Mouse (Mus musculus) retina, postnatal 7 days (tissue): ENCODE results near the gene Zcchc7.

ENCODE experiments used
- DNase-seq: peaks from one replicate; pipeline ENCODE4 v3.0.0-alpha.2; 2012; ENCODE audit warnings: low read depth, low spot score

Zcchc7 gene

DNA sequence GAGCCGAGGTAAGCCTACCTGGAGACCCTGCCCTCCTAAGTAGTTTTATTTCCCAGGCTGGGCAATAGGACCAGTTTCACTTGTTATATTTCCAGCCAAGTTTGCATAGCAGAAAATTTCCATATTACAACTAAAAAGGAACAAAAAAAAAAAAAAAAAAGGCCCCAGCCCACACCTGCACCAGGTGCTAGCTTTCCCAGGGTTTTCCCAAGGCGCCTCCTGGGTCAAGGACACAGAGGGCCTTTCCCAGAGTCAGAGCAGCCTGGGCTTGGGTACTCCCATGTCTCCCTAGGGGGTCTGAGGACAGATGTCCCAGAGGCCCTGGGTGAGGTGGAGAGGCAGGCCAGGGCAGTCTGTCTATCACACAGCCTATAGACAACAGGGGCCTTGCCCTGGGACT, 209.5 kb downstream of the Zcchc7 start:
- DNase-seq: no peak

DNA sequence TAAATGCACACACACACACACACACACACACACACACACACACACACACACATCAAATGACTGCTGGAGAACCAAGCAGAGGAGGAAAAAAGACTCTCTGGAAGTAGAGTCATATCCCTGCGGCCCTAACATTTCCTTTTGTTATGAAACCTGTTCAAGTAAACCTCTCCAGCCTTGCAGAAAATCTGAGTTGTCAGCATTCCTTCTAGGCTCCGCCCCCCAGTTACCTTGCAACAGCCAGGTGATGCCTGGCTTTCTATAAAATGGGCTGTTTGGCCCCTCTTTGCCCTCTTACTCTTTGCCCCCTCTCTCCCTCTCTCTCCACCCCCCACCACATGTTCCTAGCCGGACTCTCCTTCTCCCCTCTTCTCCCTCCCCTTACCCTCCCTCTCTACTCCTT, 210.1 kb downstream of the Zcchc7 start:
- no peak for DNase-seq

DNA sequence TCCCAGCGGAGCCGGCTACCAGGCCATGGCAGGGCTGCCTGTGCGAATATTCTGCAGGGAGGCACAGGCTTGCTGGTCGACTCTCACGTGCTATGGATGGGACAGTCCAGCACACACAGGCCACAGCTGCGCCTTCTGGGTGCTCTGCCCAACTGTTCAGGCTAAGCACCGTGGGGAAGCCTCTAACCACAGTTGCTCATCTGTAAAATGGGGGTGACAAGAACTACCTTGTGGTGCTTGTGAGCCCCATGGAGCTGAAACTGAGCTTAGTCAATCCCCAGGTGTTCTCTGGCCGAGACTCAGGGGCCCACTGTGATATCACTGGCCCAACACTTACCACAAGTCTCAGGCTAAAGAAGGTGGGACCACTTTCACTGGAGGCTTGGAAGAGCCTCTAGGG, 211.7 kb downstream of the Zcchc7 start:
- no peak for DNase-seq

DNA sequence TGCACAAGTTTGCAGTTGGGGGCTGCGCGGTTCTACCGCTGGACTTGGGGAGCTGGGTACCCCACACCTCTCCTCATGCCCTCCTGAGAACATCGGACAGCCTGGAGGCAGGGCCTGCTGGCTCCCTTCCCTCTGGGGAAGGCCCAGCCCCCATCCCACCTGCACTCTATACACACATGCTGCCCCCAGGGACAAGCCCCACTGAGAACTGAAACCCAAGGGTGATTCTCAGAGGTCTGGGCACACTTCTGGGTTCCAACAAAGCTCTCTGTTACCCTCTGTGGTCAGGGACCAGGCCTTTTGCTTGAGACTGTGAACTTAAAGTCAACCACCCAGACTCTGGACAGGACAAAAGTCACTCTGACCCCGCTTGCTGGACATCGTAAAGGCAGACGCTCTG, 214.4 kb downstream of the Zcchc7 start:
- DNase-seq: no peak

DNA sequence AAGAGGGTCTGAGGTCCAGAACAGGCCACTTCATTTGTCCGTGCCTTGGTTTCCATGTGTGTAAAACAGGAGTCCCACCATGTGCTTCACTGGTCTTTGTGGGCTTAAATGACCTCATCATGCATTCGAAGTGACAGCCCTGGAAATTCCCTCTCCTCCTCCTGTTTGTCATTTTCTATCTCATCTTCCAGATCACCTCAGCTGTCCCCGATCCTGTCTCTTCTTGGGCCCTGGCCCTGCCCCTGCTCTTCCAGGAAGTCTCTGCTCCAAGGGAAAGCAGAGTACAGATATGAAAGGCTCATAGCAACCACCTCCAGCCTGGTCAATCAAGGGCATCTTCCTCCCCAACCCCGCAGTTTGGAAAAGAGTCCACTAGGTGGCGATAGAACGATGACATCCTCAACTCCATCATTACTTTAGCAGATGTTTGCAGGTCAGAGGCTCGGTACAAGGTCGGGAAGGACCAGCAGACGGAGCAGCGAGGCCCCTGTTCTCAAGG, 215.0 kb downstream of the Zcchc7 start:
- peak; percentile 61 for DNase-seq

DNA sequence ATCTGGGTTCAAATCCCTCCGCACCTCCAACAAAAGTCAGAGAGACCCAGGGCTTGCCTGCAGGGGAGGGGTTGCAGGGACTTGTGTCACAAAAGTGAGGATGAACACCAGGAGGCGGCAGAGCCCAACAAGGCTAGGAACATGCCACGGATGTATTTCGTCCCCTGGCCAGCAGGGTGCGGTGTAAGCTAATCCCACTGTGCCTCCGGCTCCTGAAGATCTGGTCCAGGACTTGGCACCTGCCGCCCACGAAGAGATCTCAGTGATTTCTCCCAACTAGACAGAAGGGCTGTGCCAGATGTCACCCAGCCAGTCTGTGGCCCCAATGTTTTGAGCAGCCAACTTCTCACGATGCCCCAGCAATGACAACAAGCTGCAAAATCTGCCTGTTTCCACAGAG, 217.8 kb downstream of the Zcchc7 start:
- DNase-seq: peak; percentile 81

DNA sequence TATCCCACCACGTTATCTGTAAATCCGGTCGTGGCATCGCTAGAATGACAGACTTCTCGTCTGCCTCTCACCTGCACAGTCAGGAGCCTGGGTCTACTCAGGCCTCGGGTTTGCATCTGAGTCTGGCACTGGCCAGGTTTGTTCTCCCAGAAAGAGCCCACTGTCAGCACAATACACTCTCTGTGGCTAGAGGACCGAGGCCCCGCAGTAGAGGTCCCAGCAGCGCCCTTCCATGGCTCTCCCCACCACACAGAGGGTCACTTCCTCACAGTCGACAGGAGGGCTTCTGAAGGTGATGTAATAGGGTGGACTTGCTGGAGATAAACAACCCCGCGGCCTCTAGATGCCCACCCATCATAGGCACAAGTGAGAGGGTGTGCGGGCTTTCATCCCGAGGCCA, 218.2 kb downstream of the Zcchc7 start:
- DNase-seq: no peak

DNA sequence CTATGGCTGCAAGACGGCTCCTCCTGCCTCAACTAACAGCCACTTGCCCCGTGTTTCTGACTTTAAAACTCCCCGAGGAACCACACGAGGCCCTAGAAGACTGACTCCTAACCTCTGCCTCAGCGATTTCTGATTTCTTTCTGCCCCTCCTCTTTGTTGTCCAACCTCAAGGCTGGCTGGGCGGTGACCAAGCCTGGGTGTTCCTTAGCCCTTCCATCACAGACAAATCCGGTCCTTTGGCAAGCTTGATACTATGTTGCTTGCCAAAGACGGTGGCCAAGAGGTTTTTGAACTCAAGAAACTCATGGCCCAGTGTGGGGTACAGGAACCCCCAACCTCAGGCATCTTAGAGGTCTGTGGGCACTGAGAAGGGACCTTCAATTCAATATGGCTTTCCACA, 218.7 kb downstream of the Zcchc7 start:
- DNase-seq: no peak

DNA sequence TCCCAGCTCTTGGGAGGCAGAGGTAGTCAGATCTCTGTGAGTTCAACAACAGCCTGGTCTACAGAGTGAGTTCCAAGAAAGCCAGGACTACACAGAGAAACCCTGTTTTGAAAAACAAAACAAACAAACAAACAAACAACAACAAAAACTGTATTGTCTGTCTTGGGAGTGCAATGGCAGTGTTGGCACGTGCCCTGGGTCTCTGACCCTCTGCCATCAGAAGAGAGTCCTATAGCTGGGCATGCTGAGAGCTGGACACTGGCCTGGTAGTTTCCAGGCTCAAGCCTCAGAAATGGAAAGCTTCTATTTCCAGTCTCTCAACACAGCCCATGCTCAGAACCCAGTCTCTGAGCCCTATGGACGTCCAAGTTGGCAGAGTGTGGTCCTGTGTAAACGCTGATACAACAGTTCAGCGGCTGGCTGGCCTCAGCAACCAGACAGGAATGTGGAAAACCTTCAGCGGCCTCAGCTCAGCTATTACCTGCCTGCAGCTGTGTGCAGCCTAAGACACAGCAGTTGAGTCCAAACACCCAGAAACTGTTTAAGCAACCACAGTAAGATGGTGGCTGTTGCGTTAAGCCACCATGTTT, 220.4 kb downstream of the Zcchc7 start:
- DNase-seq: no peak

DNA sequence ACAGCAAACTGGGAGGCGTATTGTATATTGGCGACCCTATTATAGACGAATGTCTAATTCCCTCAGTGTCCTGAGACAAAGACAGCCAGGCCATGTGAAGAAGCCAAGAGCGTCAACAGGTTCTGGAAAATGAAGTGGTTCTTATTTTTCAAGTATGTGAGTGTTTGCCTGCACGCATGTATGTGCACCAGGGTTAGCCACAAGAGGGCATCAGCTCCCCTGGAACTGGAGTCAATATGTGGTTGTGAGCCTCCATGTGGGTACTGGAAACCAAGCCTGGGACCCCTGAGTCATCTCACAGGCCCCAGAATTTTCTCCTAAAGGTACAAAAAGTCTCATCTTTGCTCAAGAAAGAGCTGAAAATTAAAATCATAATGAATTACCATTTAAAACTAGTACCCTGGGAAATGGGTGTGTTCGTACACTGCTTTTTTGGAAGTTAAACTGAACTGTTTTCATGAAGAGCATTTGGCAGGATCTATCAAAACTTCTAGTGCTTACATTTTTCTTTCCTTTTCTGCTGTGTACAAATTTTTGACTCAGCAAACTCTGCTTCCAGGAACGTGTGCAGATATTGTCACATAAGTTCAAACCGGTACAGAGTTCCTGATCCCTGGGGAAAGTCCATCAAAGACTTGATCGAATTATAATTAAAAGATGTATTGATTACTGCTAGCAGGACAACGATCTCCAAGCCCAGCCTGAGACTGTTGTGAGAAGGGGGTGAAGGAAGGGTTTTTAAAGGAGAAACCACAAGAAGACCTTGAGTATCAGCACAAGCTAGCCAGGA, 221.4 kb downstream of the Zcchc7 start:
- DNase-seq: no peak

DNA sequence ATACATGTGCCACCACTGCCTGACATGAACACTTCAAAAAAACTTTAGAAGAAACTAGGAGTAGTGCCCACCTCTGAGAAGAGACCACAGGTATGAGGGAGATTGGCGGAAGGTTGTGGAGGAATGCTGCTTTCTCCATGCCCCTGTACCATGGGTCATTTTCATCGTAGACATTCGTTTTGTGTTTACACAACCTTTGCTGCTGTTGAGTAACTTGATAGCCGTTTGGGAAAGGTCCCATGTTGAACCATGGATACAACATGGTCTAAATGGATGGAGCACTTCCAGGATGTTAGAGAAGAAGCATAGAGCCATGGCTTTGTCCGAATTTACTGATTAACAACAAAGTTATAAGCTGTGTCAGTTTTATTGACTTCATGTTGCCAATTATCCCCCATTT, 222.5 kb downstream of the Zcchc7 start:
- no peak for DNase-seq

DNA sequence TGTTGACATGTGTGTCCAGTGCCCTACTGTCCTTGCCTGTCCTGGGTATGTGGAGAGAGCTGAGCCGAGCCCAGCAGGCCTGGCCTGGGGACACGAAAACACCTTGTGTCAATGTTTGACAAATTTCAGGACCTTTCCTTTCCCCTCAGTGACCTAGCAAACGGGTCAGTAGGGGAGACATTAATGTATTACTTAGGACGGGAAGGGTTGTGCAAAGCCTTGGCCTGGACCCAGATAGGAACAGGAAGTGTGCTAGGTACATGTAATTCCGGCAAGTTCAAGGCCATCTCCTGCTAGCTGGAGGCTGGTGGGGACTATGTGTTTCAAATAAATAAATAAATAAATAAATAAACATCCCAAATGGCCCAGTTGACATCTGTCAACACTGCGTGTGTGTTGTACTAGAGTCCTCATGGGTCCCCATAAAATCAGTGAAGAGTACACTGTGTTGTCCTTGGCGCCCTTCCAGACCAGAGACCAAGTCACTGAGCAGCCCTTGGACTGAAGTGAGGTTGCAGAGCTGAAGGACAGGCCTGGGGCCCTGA, 224.2 kb downstream of the Zcchc7 start:
- DNase-seq: no peak

DNA sequence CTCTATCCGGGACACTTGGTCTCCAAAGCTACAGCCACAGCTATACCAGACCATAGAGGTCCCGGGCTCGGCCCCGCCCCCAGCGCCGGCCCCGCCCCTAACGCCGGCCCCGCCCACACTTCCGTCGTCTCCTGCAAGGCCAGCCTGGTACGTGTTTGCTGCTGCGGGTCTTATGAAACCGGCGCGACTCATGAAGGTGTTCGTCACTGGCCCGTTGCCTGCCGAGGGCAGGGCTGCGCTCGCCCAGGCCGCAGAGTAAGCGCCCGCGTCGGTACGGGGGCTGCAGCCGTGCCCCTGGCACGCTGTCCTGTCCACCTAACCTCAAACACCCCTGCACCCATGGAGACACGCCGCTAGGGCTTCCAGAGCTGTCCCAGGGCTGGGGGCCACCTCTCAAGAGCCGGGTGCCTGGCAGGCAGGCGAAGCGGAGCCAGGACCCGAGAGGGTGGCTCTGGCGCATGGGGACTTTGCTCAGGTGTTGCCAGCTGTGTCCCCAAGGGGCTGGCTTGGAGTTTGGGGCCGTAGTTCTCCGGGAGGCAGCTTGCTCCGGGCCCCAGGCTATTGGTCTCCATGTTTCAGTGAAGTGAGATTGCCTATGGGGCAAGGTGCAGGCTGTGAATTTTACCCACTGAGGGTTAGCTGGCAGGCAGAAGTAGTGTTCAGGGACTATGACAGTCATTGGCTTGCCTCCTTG, 225.8 kb downstream of the Zcchc7 start, which contains the start of gene Grhpr:
TSS of gene Grhpr (plus strand) at position 116 of the 694 bp plus-strand sequence.
- DNase-seq: peak; percentile 68
